Mouse (Mus musculus) embryonic fibroblast, embryonic 13.5 days (primary cell): ENCODE measurements around the gene Bhlha9.

Experiments
- CTCF ChIP-seq: IDR thresholded peaks from 2 replicates; pipeline ENCODE4 v1.5.1; 2011; ENCODE audit warnings: mild to moderate bottlenecking, control low read depth, low read length, moderate library complexity, borderline replicate concordance; ENCODE audit not compliant: insufficient read depth
- POLR2A ChIP-seq: IDR thresholded peaks from 2 replicates; pipeline ENCODE4 v1.6.1; 2011; ENCODE audit warnings: low read depth, mild to moderate bottlenecking, control low read depth, low read length, moderate library complexity

DNA sequence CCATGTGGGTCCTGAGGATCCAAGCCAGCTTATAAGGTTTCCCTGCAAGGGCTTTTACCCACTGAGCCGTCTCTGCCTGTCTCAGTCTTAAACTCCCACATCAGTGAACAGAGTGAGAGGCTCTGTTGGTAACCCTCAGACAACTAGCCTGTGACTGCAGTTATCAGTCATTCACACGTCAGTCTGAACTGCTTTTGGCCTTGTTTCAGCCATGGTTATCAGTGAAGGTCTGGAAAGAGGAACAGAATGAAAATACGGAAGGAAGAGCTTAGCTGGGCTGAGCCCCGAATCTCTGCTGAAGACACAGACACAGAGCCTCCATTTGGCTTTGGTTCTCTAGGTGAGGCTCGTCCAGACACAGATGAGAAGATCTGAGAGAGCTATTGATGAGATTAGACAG lies 43.7 kb upstream of the Bhlha9 start:
- no peak for TF ChIP-seq CTCF
- no peak for TF ChIP-seq POLR2A
